In the genomic region with DNA sequence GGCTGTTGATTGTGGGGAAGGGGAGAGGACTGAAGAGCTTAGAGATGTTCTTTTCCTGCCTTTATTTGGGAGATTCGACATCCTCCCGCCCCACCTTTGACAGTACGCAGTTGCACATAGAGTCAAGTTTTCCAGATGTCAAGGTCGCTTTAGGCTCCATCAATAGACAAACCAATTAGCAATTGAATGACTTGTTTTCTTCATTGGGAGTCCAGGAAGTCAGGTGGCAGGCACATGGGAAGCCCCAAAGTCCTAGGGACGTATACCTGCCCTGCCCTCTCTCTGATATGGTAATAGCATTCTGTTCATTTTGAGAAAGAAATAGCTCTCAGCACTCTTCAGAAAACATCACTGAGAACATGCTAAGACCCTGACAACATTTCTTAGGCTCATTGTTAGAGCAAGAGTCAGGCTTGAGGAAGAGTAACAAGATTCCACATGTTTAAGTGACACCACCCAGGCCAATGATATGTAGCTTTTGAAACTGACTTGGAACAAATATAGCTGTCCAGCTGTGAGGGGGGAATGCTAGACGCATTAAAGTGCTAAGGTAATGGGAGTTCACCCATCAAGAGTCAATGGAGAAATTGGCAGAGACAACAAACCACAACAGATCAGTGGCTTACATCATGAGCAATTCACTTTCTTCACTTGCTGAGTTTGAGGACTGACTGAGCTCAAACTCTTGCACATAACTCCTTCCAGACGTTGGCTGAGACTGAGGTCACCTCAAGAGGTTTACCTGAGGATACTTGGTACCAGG, we compare ENCODE assay signal across 16 mouse cellular contexts.
"Had no signal": no experiment of that assay in that cellular context is flagged by ENCODE, and none has a peak within 500 bp of the region (broad histone marks: within the 10 kb centered on the region; RNA-seq: fewer than 3 reads in every experiment).

No protein-coding gene starts in this region.

- H3K36me3 ChIP-seq: lung, embryonic 15.5 days; midbrain, embryonic 13.5 days; midbrain, embryonic 15.5 days; neural tube, embryonic 12.5 days; stomach, embryonic 15.5 days had no signal

- H3K27ac ChIP-seq: lung, embryonic 15.5 days; macrophage; midbrain, embryonic 13.5 days; midbrain, embryonic 15.5 days; neural tube, embryonic 12.5 days; stomach, embryonic 15.5 days; stomach, postnatal 0 days had no signal

- H3K9me3 ChIP-seq: lung, embryonic 15.5 days; midbrain, embryonic 13.5 days; neural tube, embryonic 12.5 days; stomach, embryonic 15.5 days had no signal

- H3K9ac ChIP-seq: lung, embryonic 15.5 days; midbrain, embryonic 13.5 days; midbrain, embryonic 15.5 days; neural tube, embryonic 12.5 days; stomach, embryonic 15.5 days had no signal

- ATAC-seq: lung, postnatal 0 days; midbrain, embryonic 13.5 days; midbrain, embryonic 15.5 days had no signal

- H3K4me1 ChIP-seq: lung, embryonic 15.5 days; megakaryocyte, embryonic 14.5 days; midbrain, embryonic 13.5 days; midbrain, embryonic 15.5 days; neural tube, embryonic 12.5 days; stomach, embryonic 15.5 days had no signal

- H3K4me3 ChIP-seq: lung, embryonic 15.5 days; megakaryocyte, embryonic 14.5 days; midbrain, embryonic 13.5 days; midbrain, embryonic 15.5 days; neural tube, embryonic 12.5 days; stomach, embryonic 15.5 days had no signal

- DNase-seq: lung, adult 2 months; lung, postnatal 14 days; lung, postnatal 36 days; right cerebral cortex, postnatal 14 days; thymus, adult 2 months; thymus, postnatal 14 days; thymus, postnatal 36 days had no signal
